Mouse (Mus musculus) kidney, postnatal 14 days (tissue): ENCODE data around the gene Sart3.
A peak's percentile ranks its signal among the peaks of the same experiment; 100 is the strongest.

Source experiments
- DNase-seq: peaks from one replicate; pipeline ENCODE4 v3.0.0; 2022; ENCODE audit warnings: mixed read lengths

Sart3 gene

DNA sequence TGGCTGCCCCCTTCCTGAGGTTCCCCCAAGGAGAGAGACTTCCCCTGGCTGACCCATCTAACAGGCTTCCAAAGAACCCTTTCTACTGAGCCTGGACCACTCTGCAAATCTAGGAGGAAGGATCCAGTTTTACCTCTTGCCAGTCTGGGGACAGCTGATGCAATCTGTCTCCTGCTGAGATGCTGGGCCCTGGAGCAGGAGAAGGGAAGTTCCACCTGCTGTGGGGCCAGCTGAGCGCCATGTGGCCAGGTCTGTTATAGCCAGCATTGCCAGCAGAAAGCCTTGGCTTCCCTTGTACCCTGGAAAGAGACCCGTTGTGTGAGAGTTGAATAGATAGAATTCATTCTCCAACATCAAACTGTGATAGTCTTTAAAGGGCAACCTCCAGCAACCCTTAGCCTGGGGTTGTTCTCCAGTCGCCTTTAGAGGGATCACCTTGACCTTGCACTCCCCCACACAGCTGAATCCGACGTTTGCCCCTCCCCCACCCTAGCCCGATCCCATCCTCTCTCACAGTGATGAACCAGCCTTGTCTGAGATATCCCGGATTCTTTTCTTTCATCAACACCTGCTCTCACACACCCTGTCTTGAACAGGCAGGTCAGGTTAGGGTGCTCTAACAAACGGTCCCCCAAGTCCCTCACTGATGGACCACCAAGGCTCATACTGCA, 48.6 kb downstream of the Sart3 start:
- no peak for DNase-seq

DNA sequence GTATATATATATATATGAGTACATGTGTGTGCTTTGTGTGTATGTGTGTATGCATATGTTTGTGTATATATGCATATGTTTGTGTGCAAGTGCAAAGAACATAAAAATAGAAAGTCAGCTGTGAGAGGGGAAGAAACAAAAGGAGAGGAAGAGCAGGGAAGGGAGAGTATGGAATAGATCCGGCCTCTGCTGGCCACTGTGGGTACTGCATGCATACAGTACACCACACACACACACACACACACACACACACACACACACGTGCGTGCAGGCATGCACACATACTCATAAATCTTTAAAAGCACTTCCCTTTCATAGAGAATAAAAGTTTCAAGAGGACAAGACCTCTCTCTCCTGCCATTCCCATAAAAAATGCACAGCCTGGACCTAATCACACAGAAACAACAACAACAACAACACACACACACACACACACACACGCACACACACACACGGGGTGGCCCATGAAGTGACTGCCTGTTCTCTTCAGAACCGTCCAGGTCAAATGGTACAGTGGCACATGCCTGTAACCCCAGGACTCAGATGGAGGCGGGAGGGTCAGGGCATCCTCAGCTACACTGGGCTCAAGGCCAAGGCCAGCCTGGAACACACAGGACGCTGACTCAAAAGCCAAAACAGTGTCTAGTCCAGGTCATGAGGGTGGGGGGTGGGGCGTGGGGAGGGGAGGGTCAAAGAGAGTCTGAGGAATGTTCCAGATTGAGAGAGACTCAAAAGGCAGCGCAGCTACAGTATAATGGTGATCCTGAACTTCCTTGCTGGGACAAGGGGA, 49.9 kb downstream of the Sart3 start:
- no peak for DNase-seq

DNA sequence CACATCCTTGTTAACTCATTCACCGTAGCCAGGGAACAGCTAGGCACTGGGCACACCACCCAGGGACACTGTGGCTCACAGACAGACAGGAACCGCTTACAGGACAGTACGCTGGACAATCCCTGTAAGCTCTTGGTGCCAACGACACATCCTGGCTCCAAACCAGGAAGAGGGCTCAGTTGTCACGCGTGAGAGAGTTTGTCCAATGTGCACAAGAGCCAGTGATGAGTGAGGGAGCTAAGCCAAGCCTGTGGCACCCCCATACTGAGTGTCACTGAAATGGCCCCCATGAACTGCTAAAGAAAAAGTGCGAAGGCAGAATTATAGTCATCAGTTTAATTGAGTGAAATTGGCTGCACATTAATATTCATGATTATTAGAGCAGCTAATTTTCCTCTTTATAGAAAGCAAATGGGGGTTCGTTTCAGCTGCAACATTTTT, 53.1 kb downstream of the Sart3 start:
- no peak for DNase-seq

DNA sequence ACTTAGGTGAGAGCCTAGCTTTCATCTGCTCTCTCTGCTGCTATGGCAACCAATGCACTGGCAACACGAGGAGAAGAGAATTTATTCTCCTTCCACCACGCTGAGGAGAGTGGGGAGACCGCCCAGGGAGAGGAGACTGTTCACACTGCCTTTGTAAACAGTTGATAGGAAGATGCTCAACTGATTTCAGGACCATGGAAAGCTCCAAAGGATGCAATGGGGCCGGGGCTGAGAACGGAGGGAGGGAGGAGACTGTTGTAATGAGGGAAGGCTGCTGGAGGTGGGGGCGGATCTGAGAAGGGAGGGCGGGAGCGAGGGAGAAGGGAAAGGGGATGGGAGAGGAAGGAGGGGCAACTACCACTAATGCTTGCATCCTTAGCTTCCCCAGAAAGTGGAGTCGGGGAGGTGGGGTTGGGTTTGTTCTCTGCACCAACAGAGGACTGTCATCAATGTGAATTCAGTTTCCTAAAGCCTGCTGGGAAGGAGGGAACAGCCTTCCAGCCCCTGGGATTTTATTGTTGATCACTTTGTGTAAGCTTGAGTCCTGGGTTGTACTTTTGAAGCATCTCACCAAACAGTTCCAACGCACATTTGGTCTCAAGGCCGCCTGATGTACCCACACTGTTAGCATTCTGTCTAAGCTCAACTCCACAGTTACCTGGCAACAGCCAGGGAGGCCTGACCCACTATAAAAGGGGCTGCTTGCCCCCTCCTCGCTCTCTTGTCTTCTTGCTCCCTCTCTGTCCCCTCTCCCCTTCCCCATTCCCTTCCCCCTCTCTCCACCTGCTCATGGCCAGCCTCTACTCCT, 55.5 kb downstream of the Sart3 start:
- DNase-seq = peak; percentile 61

DNA sequence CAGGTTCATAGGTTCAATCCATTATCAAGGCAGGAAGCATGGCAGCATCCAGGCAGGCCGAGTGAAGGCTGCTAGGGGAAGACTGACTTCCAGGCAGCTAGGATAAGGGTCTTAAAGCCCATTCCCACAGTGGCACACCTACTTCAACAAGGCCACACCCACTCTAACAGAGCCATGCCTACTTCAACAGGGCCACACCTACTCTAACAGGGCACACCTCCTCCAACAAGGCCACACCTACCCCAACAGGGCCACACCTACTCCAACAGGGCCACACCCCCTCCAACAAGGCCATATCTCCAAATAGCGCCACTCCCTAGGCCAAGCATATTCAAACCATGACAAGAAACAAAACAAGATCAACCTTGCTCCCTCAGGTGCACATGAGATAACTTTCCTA, 59.4 kb downstream of the Sart3 start:
- DNase-seq = no peak

DNA sequence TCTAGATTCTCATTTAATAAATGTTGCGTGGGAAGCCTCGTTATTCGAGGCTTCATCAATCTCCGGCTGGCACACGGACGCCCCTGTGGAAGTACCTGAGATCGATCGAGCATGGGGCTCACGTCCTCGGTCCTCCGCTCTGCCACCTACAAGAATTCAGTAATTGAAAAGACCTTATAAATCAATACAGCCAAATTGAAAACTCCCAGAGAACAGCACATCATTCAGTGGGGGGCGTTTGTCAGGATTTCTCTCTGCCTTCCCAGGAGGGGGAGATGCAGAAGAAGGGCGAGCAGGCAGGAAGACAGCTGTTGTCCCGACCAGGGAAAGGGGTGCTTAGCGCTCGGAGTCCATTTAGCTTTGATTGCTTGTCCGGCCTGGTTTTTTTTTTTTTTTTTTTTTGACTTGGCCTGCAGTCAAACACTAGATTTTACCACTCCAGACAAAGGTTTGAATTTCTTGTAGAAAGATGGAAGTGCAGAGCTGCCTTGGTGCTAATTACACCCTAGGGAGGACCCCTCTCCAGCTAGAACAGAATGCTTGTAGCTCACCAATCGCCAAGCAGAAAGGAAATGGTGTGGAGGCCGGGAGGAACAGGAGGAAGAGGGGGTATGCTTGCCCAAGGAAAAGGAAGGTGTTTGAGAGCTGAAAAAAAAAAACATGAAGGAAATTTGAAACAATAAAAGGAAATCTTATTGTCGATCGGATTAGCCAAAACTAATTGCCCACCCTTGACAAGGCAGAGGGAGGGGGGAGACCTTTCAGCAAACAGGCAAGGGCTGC, 68.3 kb downstream of the Sart3 start:
- DNase-seq = peak; percentile 48

DNA sequence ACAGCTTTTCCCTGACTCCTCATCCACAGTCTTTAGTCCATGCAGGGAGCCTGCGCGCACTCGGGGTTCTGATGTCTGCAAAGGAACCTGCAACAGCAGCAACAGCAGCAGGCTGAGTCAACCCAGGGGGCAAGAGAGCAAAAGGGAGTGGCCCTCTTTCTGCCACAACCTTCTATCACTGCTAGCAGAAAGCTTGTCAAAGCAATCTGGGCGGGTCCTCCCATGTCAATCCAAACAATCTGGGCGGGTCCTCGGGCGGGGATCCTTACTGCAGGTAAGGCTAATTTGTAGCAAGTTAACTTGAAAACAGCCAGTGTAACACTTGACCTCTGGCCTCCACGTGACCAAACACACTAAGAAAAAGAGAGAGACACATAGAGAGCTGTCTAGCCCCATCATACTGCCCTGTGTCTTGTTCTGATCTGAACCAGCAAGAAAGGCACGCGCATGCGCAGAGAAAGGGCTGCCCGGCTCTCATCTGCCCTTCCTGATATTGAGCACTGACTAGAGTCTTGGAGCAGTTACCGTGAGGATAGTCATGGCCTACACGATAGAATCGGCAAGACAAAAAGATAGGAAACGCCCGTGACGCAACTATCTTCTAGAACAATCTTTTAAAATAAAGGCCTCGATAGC, 71.8 kb downstream of the Sart3 start:
- DNase-seq = no peak

DNA sequence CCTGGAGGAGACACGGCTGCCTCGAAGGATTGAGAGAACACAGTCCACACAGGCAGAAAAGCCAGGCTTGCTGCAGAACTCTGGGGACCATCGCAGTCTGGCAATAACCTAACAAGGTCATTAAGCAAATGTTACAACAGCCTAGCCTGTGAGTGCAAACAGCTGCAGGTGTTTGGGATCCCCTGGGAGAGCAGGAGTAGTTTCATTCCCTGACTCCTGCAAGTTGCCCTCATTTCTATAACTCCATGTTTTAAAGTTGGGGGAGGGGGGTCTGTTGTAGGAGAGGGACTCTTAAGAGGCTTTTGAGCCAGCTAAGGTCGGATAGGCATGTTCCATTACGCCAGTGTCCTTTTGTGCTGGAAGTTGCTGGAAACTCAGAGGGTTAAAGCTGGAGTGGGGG, 77.9 kb downstream of the Sart3 start:
- DNase-seq = no peak

DNA sequence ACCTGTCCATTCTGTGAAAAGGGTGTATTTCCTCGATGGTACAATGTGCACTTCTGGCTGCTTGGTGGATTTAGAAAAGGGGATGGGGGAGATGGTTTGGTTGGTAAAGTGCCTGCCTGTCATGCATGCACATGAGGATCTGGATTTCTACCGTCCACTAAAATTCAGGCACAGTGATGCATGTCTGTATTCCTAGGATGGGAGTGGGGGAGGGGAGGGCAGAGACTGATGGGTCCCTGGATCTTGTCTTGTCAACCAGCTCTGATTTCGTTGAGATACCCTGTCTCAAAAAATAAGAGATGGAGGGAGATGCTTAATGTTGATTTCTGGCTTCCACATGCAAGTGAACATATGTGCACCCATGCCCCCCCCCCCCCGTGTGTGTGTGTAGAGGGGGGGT, 78.3 kb downstream of the Sart3 start:
- DNase-seq = no peak

DNA sequence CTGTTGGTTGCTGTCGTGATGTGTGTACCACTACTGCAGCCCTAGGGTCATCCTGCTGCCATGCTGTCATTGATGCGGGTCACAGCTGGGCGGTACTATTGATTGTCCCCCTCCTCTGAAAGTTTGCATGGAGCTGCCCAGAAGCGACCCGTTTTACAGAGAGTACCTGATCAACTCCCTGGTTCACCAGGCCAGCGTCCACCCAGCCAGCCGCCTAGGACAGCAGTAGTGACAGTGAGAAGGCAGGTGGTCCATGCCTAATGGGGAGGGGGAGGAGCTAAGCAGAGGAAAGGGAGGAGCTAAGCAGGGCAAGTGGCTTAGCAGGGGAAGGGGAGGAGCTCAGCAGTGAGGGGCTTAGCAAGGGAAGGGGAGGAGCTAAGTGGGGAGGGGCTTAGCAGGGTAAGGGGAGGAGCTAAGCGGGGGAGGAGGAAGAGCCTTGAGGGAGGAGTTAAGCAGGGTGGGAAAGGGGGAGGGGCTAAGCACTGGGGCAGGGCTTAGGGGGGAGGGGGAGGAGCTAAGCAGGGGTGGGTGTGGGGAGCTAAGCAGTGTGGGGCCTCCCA, 79.0 kb downstream of the Sart3 start:
- DNase-seq = no peak
